Mouse (Mus musculus) retina, postnatal 7 days (tissue): ENCODE data around the gene Cryba1.

Experiments
- DNase-seq: peaks from one replicate; pipeline ENCODE4 v3.0.0-alpha.2; 2012; ENCODE audit warnings: low read depth, low spot score

The Cryba1 gene

GRCm38 (mm10) chr11:77719055-77719454, 6.0 kb downstream of the Cryba1 start:
- no peak for DNase-seq

- no peak for DNase-seq
These were observed 11.3 kb downstream of the Cryba1 start for GRCm38 (mm10) chr11:77713736-77714135.

GRCm38 (mm10) chr11:77709039-77709438, 16.0 kb downstream of the Cryba1 start:
- DNase-seq = no peak

GRCm38 (mm10) chr11:77705920-77706319, 19.2 kb downstream of the Cryba1 start:
- DNase-seq = no peak

- no peak for DNase-seq
These were observed 27.9 kb downstream of the Cryba1 start for GRCm38 (mm10) chr11:77697232-77697631.

- no peak for DNase-seq
These were observed 32.1 kb downstream of the Cryba1 start for GRCm38 (mm10) chr11:77693026-77693425.

GRCm38 (mm10) chr11:77687541-77688131, 37.4 kb downstream of the Cryba1 start:
- no peak for DNase-seq

- peak; percentile 43 for DNase-seq
These were observed 38.1 kb downstream of the Cryba1 start for GRCm38 (mm10) chr11:77686841-77687540.

GRCm38 (mm10) chr11:77686346-77686840, 38.7 kb downstream of the Cryba1 start:
- DNase-seq = no peak

GRCm38 (mm10) chr11:77685383-77686265, 39.5 kb downstream of the Cryba1 start, which contains the start of gene Nufip2:
Nufip2 (plus strand) TSS chr11:77686155.
- peak; percentile 98 for DNase-seq

- no peak for DNase-seq
These were observed 40.2 kb downstream of the Cryba1 start for GRCm38 (mm10) chr11:77684896-77685295.

GRCm38 (mm10) chr11:77680018-77680417, 45.1 kb downstream of the Cryba1 start:
- no peak for DNase-seq

GRCm38 (mm10) chr11:77673428-77673991, 51.6 kb downstream of the Cryba1 start:
- no peak for DNase-seq

GRCm38 (mm10) chr11:77672746-77673145, 52.3 kb downstream of the Cryba1 start:
- no peak for DNase-seq
